Mouse (Mus musculus): ENCODE measurements around the gene Fat2.

DNA sequence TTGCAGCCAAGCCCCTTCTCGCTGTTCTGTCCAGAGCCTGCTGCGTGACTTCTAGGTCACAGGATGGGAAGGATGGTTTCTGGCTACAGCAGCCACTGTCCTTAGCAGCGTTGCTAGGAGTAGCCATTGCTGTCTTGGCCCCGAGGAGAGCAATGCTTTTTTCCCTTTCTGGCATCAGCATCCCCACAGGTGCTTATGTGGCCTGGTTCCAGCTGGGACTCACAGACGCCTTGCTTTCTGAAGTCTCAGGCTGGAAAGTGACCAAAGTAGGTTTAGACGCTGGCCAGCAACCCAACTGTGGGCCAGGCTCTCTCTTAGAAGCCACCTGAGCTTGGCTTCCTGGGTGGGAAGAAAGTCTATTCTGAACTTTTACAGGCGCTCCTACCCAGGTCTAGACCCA lies 102.1 kb downstream of the Fat2 start:
- no peak for TF ChIP-seq CTCF (IDR thresholded peaks at IDR 0.05; ENCODE audit: low read depth, low read length)
- TF ChIP-seq POLR2A (IDR thresholded peaks at IDR 0.05; ENCODE audit: borderline replicate concordance, low read depth, low read length), result no peak
